Mouse (Mus musculus) lung, postnatal 4 days (tissue): ENCODE measurements at regions not wholly inside any gene's neighbourhood (a gene's known extent, or its start where the extent isn't known, plus 50 kb on each side); places are given as distances from the start of the nearest gene placed in this dataset.

Experiments used
- DNase-seq, 2 experiments: peaks; one replicate each; pipeline ENCODE4 v3.0.0; 2021

GRCm38 (mm10) chr7:93795210-93795609, 715.5 kb downstream of the Fam181b start:
- no peak for DNase-seq

DNA sequence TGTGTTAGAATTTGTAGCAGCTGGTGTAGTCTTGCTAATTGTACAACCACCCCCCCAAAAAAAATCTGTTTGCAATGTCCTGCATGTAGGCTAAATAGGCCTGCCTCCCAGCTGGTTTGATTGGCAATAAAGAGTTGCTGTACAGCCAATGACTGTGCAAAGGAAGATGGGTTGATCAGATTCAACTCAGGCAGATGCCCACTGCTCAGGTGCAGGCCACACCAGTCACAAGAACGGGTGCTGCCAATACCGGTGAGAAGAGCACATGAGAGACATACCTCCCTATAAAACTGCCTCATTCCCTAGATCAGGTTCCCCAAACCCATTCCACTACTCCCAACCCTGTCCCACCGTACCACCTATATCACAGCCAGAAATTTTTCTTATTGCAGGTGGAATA, 756.0 kb downstream of the Fam181b start:
- no peak for DNase-seq

DNA sequence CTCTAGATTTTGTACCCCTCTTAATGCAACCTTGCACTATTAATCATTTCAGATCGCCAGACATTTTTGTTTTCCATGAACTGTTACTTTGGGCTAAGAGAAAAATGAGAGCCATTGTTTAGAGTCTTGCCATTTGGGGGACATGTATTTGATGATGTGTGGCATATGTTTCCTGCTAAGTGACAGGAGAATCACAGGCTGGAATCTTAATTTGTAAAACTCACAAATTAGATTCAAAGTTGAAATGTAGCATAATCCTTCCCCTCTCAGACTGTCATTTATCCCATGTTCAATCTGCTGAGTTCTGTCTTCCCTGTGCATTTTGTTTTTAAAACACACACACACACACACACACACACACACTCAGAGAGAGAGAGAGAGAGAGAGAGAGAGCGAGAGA, 756.5 kb downstream of the Fam181b start:
- DNase-seq = no peak

GRCm38 (mm10) chr7:93855025-93855424, 775.4 kb downstream of the Fam181b start:
- DNase-seq = no peak

- DNase-seq = no peak
Measured at GRCm38 (mm10) chr7:93893701-93894100, 814.0 kb downstream of the Fam181b start.

DNA sequence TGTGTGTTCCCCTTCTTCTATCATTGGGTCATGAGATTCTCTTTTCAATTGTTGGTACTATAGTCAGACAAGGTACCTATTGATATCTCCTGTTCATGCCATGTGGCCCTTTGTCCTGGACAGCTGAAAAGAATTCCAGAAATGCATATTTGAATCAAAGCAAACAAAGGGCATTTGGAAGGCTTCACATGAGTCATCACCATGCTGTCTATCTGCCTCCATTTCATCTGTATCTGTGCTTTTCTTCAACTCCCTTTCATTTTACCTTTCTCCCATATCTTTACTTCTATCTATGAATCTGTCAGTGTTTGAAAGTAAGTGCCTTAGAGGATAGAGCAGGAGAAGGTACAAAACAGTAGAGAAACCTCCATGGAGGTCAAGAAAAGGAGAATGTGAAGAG, 817.3 kb downstream of the Fam181b start:
- no peak for DNase-seq

DNA sequence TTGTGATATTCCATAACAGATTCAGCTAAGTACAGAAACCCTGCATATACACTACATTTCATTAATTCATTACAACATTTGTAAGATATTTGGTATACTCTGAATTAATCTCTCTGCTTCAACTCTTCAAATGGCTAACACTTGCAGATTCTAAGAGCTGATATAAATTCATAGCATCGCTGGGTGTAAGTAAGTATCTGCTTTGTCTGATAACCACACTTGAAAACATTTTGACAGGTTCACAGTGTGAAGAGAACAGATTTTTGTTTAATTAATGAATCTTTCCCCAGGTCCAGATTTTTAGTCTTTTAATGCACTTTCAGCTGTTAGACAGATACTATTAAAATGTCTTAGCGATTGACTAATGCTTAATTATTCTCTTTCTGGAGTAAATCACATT, 823.1 kb downstream of the Fam181b start:
- no peak for DNase-seq

DNA sequence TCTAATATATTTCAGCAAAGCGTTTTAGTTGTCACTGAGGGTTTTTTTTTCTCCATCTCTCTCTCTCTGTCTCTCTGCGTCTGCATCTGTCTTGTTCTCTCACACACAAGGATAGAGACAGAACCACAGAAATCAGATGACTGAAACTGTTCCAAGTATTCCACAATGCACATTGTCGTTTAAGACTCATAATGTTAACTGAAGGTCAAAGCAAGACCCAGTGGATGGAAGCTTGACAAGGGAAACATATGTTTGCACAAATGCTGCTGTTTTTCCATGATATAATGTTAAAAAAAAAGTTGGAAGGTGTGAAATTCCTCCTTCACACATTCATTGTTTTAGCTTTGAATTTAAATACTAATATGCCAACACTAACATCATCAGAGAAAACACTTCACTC, 857.3 kb downstream of the Fam181b start:
- no peak for DNase-seq

DNA sequence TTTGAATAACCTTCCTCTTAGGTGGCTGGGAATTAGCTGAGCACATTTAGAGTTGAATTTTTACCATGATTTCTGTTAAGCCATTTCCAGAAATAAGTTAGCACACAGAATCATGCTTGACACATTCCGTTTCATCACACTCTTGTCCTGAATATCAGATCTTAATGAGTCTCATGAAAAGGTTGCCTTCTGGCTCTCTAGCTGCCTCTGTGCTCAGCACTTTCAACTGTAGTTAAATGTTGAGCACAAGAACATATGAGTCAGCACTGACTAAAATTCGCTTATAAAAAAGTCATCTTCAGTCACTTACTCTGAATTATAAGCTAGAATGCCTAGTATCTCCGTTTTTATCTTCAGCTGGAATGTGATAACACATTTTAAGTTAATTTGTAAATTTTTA, 902.4 kb downstream of the Fam181b start:
- DNase-seq = no peak

DNA sequence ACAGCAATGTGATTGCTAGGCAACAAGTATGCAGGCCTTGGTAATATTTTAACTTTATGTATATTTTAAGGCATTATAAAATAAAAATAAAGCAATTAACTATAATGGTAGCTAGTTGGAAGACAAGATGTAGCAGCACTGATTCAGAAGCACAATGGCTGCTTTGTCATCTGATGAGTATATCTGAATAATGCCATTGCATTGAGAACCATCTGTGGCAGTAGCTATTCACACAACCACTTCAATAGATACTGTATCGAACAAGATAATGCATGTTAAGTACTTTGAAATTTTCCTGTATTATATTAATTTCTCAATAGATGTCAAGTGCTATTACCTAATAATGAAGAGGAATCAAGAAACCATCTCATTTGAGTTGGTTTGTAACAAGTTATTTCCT, 923.1 kb downstream of the Fam181b start:
- no peak for DNase-seq

GRCm38 (mm10) chr7:94042466-94043030, 962.9 kb downstream of the Fam181b start:
- peak in 1 of 2 experiments; percentile 20 for DNase-seq

DNA sequence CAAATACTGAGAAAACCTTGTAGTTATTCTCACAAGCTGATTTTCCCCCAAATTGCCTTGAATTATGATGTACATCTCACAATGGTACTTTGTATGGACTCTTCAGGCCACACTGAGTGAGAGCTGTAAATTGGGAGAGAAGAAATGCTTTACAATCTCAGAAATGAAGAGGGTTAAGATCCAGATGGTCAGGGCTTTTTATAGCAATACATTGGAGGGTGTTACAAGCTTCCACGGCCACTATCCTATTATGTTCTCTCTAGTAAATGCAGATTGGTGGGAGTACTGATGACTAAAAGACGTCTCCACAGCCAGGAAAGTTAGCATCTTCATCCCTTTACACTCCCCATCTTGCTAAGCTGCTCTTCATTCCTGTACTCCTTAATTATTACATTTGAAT, 965.8 kb downstream of the Fam181b start:
- DNase-seq = no peak

- DNase-seq = no peak
Measured at GRCm38 (mm10) chr7:94046029-94046428, 966.4 kb downstream of the Fam181b start.

GRCm38 (mm10) chr7:94061814-94062545, 982.3 kb downstream of the Fam181b start:
- no peak for DNase-seq
